10 mouse cellular contexts compared by ENCODE assay signal in the genomic region with DNA sequence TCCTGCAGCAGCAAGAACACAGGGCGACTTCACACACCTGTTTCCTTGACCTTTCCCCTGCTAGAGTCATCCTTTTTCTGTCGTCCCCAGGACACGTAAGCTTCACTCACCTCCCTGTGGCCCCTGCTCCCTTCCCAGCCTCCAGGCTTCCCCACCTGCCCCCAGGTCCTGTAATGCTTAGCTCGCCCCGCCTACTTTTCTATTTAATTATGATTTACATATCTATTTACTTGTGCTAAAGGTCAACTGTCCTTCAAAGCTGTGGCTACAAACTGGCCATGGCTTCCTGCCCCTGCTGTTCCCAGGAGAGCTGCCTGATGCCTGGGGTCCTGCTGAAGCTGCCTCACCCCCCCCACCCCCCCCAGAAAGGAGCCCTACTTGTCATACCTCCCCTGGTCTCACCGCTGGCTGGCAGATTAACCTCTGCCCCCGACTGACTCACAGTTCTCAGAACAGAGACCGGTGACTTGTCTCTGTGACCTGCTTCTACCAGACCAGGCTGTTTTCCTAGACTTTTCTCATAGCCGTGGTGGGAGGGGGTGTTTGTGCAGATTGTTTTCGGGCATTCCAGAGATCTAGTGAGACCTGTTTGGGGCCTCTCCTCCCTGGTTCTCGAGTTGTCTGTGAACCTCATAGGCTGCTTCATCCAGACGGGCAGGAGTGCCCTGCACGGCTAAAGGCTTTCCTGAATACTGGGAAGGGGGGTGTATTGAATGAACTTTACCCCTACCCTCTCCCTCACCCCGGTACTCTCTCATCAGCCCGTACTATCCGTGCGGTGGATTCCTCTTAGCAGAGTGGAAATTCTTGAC. TPM values are rescaled to one million over a fixed set of nuclear protein-coding genes. Genes with fewer than 3 reads are reported as not detected.
DNase-seq lines count a peak whose midpoint lies in the region; ATAC-seq lines count a peak whose summit lies in the region.
"Had no signal": no experiment of that assay in that cellular context is flagged by ENCODE, and none has a peak within 500 bp of the region (broad histone marks: within the 10 kb centered on the region; RNA-seq: fewer than 3 reads in every experiment).

No protein-coding gene starts in this region.

- no peaks in the 10 kb centered on the region for H3K36me3 ChIP-seq in forebrain, embryonic 15.5 days
- no peaks in the 10 kb centered on the region for H3K36me3 ChIP-seq in forebrain, embryonic 13.5 days (ENCODE audit: poor library complexity, severe bottlenecking)
- H3K36me3 ChIP-seq in embryonic facial prominence, embryonic 15.5 days: no peaks in the 10 kb centered on the region

- no peak overlapping the region for H3K4me3 ChIP-seq in forebrain, embryonic 15.5 days
- no peak overlapping the region for H3K4me3 ChIP-seq in forebrain, embryonic 13.5 days
- no peak overlapping the region for H3K4me3 ChIP-seq in embryonic facial prominence, embryonic 15.5 days (replicated peaks)

- H3K27ac ChIP-seq in forebrain, embryonic 15.5 days (replicated peaks): no peak overlapping the region
- H3K27ac ChIP-seq in forebrain, embryonic 13.5 days: no peak overlapping the region
- 0 out of 2 replicates have a peak overlapping the region, but pooled peaks have one; percentile 22 for H3K27ac ChIP-seq in embryonic facial prominence, embryonic 15.5 days (replicated peaks)
- H3K27ac ChIP-seq: macrophage had no signal

- WGBS in forebrain, embryonic 15.5 days: 33% methylated on average over 17 of the region's 17 CpGs
- WGBS in forebrain, embryonic 13.5 days: 23% methylated on average over 17 of the region's 17 CpGs
- WGBS in embryonic facial prominence, embryonic 15.5 days: 26% methylated on average over 17 of the region's 17 CpGs

- peak; percentile 71 for DNase-seq in kidney, postnatal 36 days
- DNase-seq in retina, postnatal 1 day: peak; percentile 36
- DNase-seq in right cerebral cortex, postnatal 10 days (ENCODE audit: low spot score in 2 of 2): no peak
- no peak for DNase-seq in heart, adult 9 months (ENCODE audit: low spot score in 2 of 2)
- no peak for DNase-seq in cerebellum, postnatal 4 days (ENCODE audit: low spot score in 2 of 2)
- DNase-seq: cerebellum, adult 18-20 months had no signal

- H3K27me3 ChIP-seq in forebrain, embryonic 15.5 days: no peaks in the 10 kb centered on the region
- no peaks in the 10 kb centered on the region for H3K27me3 ChIP-seq in forebrain, embryonic 13.5 days
- no peaks in the 10 kb centered on the region for H3K27me3 ChIP-seq in embryonic facial prominence, embryonic 15.5 days

- ATAC-seq in forebrain, embryonic 15.5 days (replicated peaks): 0 out of 2 replicates have a peak, but pooled peaks have one; percentile 21
- ATAC-seq in forebrain, embryonic 13.5 days: no peak; the same call in 1 of the 2 replicates
- peak; percentile 57; the same call in 1 of the 2 replicates for ATAC-seq in embryonic facial prominence, embryonic 15.5 days (ENCODE audit: insufficient number of reproducible peaks, low FRiP score, low TSS enrichment, low read depth)

- no peaks in the 10 kb centered on the region for H3K9me3 ChIP-seq in forebrain, embryonic 15.5 days
- H3K9me3 ChIP-seq in forebrain, embryonic 13.5 days (replicated peaks): no peaks in the 10 kb centered on the region
- no peaks in the 10 kb centered on the region for H3K9me3 ChIP-seq in embryonic facial prominence, embryonic 15.5 days (replicated peaks)

- H3K4me1 ChIP-seq in forebrain, embryonic 15.5 days: peaks cover 7% of the 10 kb centered on the region
- peaks cover 20% of the 10 kb centered on the region for H3K4me1 ChIP-seq in forebrain, embryonic 13.5 days
- H3K4me1 ChIP-seq in embryonic facial prominence, embryonic 15.5 days: peaks cover 26% of the 10 kb centered on the region

- H3K4me2 ChIP-seq in forebrain, embryonic 15.5 days (replicated peaks): no peak overlapping the region
- no peak overlapping the region for H3K4me2 ChIP-seq in forebrain, embryonic 13.5 days
- H3K4me2 ChIP-seq in embryonic facial prominence, embryonic 15.5 days (replicated peaks): peak overlapping the region; percentile 8; the same call in 1 of the 2 replicates

- H3K9ac ChIP-seq in forebrain, embryonic 15.5 days (replicated peaks): no peak overlapping the region
- no peak overlapping the region for H3K9ac ChIP-seq in forebrain, embryonic 13.5 days
- no peak overlapping the region for H3K9ac ChIP-seq in embryonic facial prominence, embryonic 15.5 days

RNA-seq across cellular contexts. Expression of a gene that starts 51.9 kb away (rescaled TPM):
- polyA plus RNA-seq in forebrain, embryonic 15.5 days (2015; fragmentation: Nextera tagmentation; extraction: Ambion mirVana): 16.6 and 17.9 TPM in 2 replicates
- 14.2 and 16.3 TPM in 2 replicates for polyA plus RNA-seq in forebrain, embryonic 13.5 days (2015; fragmentation: Nextera tagmentation; extraction: Ambion mirVana)
- polyA plus RNA-seq in embryonic facial prominence, embryonic 15.5 days (2015; fragmentation: Nextera tagmentation; extraction: Ambion mirVana): 11.0 and 11.4 TPM in 2 replicates
- polyA plus RNA-seq: macrophage had no signal

Comparison
In these comparisons a context has a peak if more than half of its experiments do, and no peak if none do; other contexts are left out.
1. DNase-seq: peak in kidney, postnatal 36 days (2 of 2) and retina, postnatal 1 day (single experiment); none in right cerebral cortex, postnatal 10 days (0 of 2), heart, adult 9 months (0 of 2) and cerebellum, postnatal 4 days (0 of 2).